Mouse (Mus musculus): ENCODE measurements around the gene AC140267.1. TPM values are rescaled to one million over a fixed set of nuclear protein-coding genes. Genes with fewer than 3 reads are reported as not detected.
A peak's percentile ranks its signal among the peaks of the same experiment; 100 is the strongest.

The AC140267.1 gene
- polyA plus RNA-seq, 1 experiment = not detected

DNA sequence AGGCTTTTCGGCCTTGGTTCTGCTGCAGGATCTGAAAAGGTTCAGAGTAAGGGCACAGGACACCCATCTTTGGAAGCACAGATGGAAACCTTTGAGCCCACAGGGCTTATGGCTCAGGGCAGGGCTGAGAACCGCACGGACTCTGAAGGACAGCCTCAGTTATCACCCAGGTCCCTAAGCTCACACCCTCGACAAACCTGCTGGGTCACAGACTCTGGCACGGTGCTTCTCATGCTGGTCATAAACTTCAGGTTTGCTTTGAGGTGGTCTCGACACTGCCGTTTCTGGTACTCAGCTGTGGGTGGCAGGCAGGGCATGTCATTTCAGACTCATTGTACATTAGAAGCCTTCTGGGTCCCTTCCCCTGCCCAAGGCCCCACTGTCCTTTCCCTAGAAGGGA, 25.5 kb downstream of the AC140267.1 start:
- Histone ChIP-seq H3K27me3 (ENCODE audit: control insufficient read depth, insufficient read depth, low read length, poor library complexity, severe bottlenecking) (no peaks in the 10 kb centered on the region), H3K4me1 (ENCODE audit: control insufficient read depth, insufficient read depth, low read length) (no peaks in the 10 kb centered on the region), H3K36me3 (ENCODE audit: control insufficient read depth, insufficient read depth, low read length, poor library complexity, severe bottlenecking) (peaks cover 25% of the 10 kb centered on the region)

GRCm38 (mm10) chr15:80263610-80264575, 28.3 kb downstream of the AC140267.1 start, which contains the start of gene Rps19bp1:
TSS of gene Rps19bp1 (minus strand) at chr15:80264315.
- Histone ChIP-seq H3K4me3 (ENCODE audit: low read depth, low read length) (peak within 1 kb of the TSS; percentile 82), H3K4me1 (ENCODE audit: control insufficient read depth, insufficient read depth, low read length) (no peaks in the 10 kb centered on the region), H3K9ac (ENCODE audit: low read depth, poor library complexity, severe bottlenecking) (peak within 1 kb of the TSS; percentile 88), H3K9me3 (replicated peaks; ENCODE audit: control insufficient read depth, insufficient read depth, low read length, poor library complexity, severe bottlenecking) (no peaks in the 10 kb centered on the region), H3K36me3 (ENCODE audit: control insufficient read depth, insufficient read depth, low read length, poor library complexity, severe bottlenecking) (peaks cover 6% of the 10 kb centered on the region), H3K27me3 (ENCODE audit: control insufficient read depth, insufficient read depth, low read length, poor library complexity, severe bottlenecking) (no peaks in the 10 kb centered on the region), H3K27ac (ENCODE audit: insufficient read depth, low read length) (peak within 1 kb of the TSS; percentile 49)
- TF ChIP-seq CTCF (IDR thresholded peaks at IDR 0.05; ENCODE audit: low read depth, low read length) (no peak), EP300 (IDR thresholded peaks at IDR 0.05; ENCODE audit: insufficient read depth, low read depth, low read length) (0 out of 2 replicates have a peak, but pooled peaks have one; percentile 13)

More for the DNA sequence above, 25.5 kb downstream of the AC140267.1 start:
- Histone ChIP-seq H3K4me3 (ENCODE audit: low read depth, low read length) (no peak overlapping the region), H3K9ac (ENCODE audit: low read depth, poor library complexity, severe bottlenecking) (no peak overlapping the region), H3K9me3 (replicated peaks; ENCODE audit: control insufficient read depth, insufficient read depth, low read length, poor library complexity, severe bottlenecking) (no peaks in the 10 kb centered on the region), H3K27ac (ENCODE audit: insufficient read depth, low read length) (no peak overlapping the region)
- TF ChIP-seq POLR2A (IDR thresholded peaks at IDR 0.05; ENCODE audit: insufficient read depth, low read length) (no peak), EP300 (IDR thresholded peaks at IDR 0.05; ENCODE audit: insufficient read depth, low read depth, low read length) (no peak), CTCF (IDR thresholded peaks at IDR 0.05; ENCODE audit: low read depth, low read length) (no peak)

- no peak overlapping the region for H3K27ac ChIP-seq (ENCODE audit: insufficient read depth, low read length)
- H3K4me1 ChIP-seq (ENCODE audit: control insufficient read depth, insufficient read depth, low read length) = no peaks in the 10 kb centered on the region
- H3K9me3 ChIP-seq (replicated peaks; ENCODE audit: control insufficient read depth, insufficient read depth, low read length, poor library complexity, severe bottlenecking) = peaks cover 4% of the 10 kb centered on the region; the same call in 1 of the 2 replicates
- no peaks in the 10 kb centered on the region for H3K27me3 ChIP-seq (ENCODE audit: control insufficient read depth, insufficient read depth, low read length, poor library complexity, severe bottlenecking)
- no peak overlapping the region for H3K4me3 ChIP-seq (ENCODE audit: low read depth, low read length)
- no peaks in the 10 kb centered on the region for H3K36me3 ChIP-seq (ENCODE audit: control insufficient read depth, insufficient read depth, low read length, poor library complexity, severe bottlenecking)
- peak; percentile 95 for TF ChIP-seq CTCF (IDR thresholded peaks at IDR 0.05; ENCODE audit: low read depth, low read length)
- TF ChIP-seq POLR2A (IDR thresholded peaks at IDR 0.05; ENCODE audit: insufficient read depth, low read length) = no peak
- no peak overlapping the region for H3K9ac ChIP-seq (ENCODE audit: low read depth, poor library complexity, severe bottlenecking)
Measured at GRCm38 (mm10) chr15:80266281-80266680, 30.6 kb downstream of the AC140267.1 start.

- H3K27me3 ChIP-seq (ENCODE audit: control insufficient read depth, insufficient read depth, low read length, poor library complexity, severe bottlenecking) = no peaks in the 10 kb centered on the region
- no peaks in the 10 kb centered on the region for H3K4me1 ChIP-seq (ENCODE audit: control insufficient read depth, insufficient read depth, low read length)
- peaks cover 4% of the 10 kb centered on the region; the same call in 1 of the 2 replicates for H3K9me3 ChIP-seq (replicated peaks; ENCODE audit: control insufficient read depth, insufficient read depth, low read length, poor library complexity, severe bottlenecking)
- H3K36me3 ChIP-seq (ENCODE audit: control insufficient read depth, insufficient read depth, low read length, poor library complexity, severe bottlenecking) = no peaks in the 10 kb centered on the region
- H3K9ac ChIP-seq (ENCODE audit: low read depth, poor library complexity, severe bottlenecking) = no peak overlapping the region
- no peak overlapping the region for H3K27ac ChIP-seq (ENCODE audit: insufficient read depth, low read length)
- no peak overlapping the region for H3K4me3 ChIP-seq (ENCODE audit: low read depth, low read length)
- TF ChIP-seq POLR2A (IDR thresholded peaks at IDR 0.05; ENCODE audit: insufficient read depth, low read length) (no peak), EP300 (IDR thresholded peaks at IDR 0.05; ENCODE audit: insufficient read depth, low read depth, low read length) (no peak), CTCF (IDR thresholded peaks at IDR 0.05; ENCODE audit: low read depth, low read length) (no peak)
Measured at GRCm38 (mm10) chr15:80271858-80272396, 36.3 kb downstream of the AC140267.1 start.

GRCm38 (mm10) chr15:80277107-80277506, 41.5 kb downstream of the AC140267.1 start:
- H3K36me3 ChIP-seq (ENCODE audit: control insufficient read depth, insufficient read depth, low read length, poor library complexity, severe bottlenecking) = no peaks in the 10 kb centered on the region
- no peak overlapping the region for H3K27ac ChIP-seq (ENCODE audit: insufficient read depth, low read length)
- no peaks in the 10 kb centered on the region for H3K9me3 ChIP-seq (replicated peaks; ENCODE audit: control insufficient read depth, insufficient read depth, low read length, poor library complexity, severe bottlenecking)
- no peak overlapping the region for H3K9ac ChIP-seq (ENCODE audit: low read depth, poor library complexity, severe bottlenecking)
- no peaks in the 10 kb centered on the region for H3K4me1 ChIP-seq (ENCODE audit: control insufficient read depth, insufficient read depth, low read length)
- no peak for TF ChIP-seq POLR2A (IDR thresholded peaks at IDR 0.05; ENCODE audit: insufficient read depth, low read length)
- no peak for TF ChIP-seq EP300 (IDR thresholded peaks at IDR 0.05; ENCODE audit: insufficient read depth, low read depth, low read length)
- TF ChIP-seq CTCF (IDR thresholded peaks at IDR 0.05; ENCODE audit: low read depth, low read length) = peak; percentile 33
- no peaks in the 10 kb centered on the region for H3K27me3 ChIP-seq (ENCODE audit: control insufficient read depth, insufficient read depth, low read length, poor library complexity, severe bottlenecking)
- H3K4me3 ChIP-seq (ENCODE audit: low read depth, low read length) = no peak overlapping the region

GRCm38 (mm10) chr15:80277625-80278024, 42.0 kb downstream of the AC140267.1 start:
- Histone ChIP-seq H3K36me3 (ENCODE audit: control insufficient read depth, insufficient read depth, low read length, poor library complexity, severe bottlenecking) (no peaks in the 10 kb centered on the region), H3K27ac (ENCODE audit: insufficient read depth, low read length) (no peak overlapping the region), H3K9me3 (replicated peaks; ENCODE audit: control insufficient read depth, insufficient read depth, low read length, poor library complexity, severe bottlenecking) (no peaks in the 10 kb centered on the region), H3K4me1 (ENCODE audit: control insufficient read depth, insufficient read depth, low read length) (no peaks in the 10 kb centered on the region), H3K27me3 (ENCODE audit: control insufficient read depth, insufficient read depth, low read length, poor library complexity, severe bottlenecking) (no peaks in the 10 kb centered on the region), H3K4me3 (ENCODE audit: low read depth, low read length) (no peak overlapping the region), H3K9ac (ENCODE audit: low read depth, poor library complexity, severe bottlenecking) (no peak overlapping the region)
- TF ChIP-seq EP300 (IDR thresholded peaks at IDR 0.05; ENCODE audit: insufficient read depth, low read depth, low read length) (no peak), POLR2A (IDR thresholded peaks at IDR 0.05; ENCODE audit: insufficient read depth, low read length) (no peak), CTCF (IDR thresholded peaks at IDR 0.05; ENCODE audit: low read depth, low read length) (no peak)
